Mouse (Mus musculus) forebrain, embryonic 15.5 days (tissue): ENCODE results near the gene Plagl2. TPM values are rescaled to one million over a fixed set of nuclear protein-coding genes. Genes with fewer than 3 reads are reported as not detected.

Source experiments
- ATAC-seq: fragments of 200-750 bp; cut with Nextera tagmentation; replicated peaks from 2 replicates; pipeline ENCODE4 v1.8.0; 2017; ENCODE audit warnings: mild to moderate bottlenecking, moderate TSS enrichment, moderate library complexity
- H3K27ac ChIP-seq: fragments of 300-500 bp; sonication (generic); replicated peaks from 2 replicates; pipeline ENCODE4 v1.5.1; 2015; ENCODE audit warnings: mild to moderate bottlenecking, inconsistent platforms
- H3K27me3 ChIP-seq: fragments of 300-500 bp; sonication (generic); 2 replicates; pipeline ENCODE4 v1.6.1; 2015; ENCODE audit warnings: inconsistent platforms
- H3K36me3 ChIP-seq: fragments of 300-500 bp; sonication (generic); 2 replicates; pipeline ENCODE4 v1.6.1; 2015; ENCODE audit warnings: mild to moderate bottlenecking, inconsistent platforms
- H3K4me1 ChIP-seq: fragments of 300-500 bp; sonication (generic); 2 replicates; pipeline ENCODE4 v1.6.1; 2015; ENCODE audit warnings: inconsistent platforms
- H3K4me2 ChIP-seq: fragments of 300-500 bp; sonication (generic); replicated peaks from 2 replicates; pipeline ENCODE4 v1.6.1; 2015; ENCODE audit warnings: mild to moderate bottlenecking, inconsistent platforms
- H3K4me3 ChIP-seq: fragments of 300-500 bp; sonication (generic); 2 replicates; pipeline ENCODE4 v1.5.1; 2015; ENCODE audit warnings: mild to moderate bottlenecking, inconsistent platforms
- H3K9ac ChIP-seq: fragments of 300-500 bp; sonication (generic); replicated peaks from 2 replicates; pipeline ENCODE4 v1.6.1; 2015; ENCODE audit warnings: mild to moderate bottlenecking, inconsistent platforms
- H3K9me3 ChIP-seq: fragments of 300-500 bp; sonication (generic); 2 replicates; pipeline ENCODE4 v1.6.1; 2016; ENCODE audit warnings: inconsistent platforms
- WGBS: fragments of 180-500 bp; shearing (Covaris S2); methylation state at CpG from one replicate; pipeline ENCODE4 v1.1.7; 2015; ENCODE audit warnings: mixed read lengths; 5-methylcytosine and 5-hydroxymethylcytosine counted together
- polyA plus RNA-seq: library from polyadenylated mRNA; unstranded; fragments of >200 nt; fragmentation: Nextera tagmentation; extraction: Ambion mirVana; gene quantifications from 2 replicates; pipeline ENCODE4 v1.2.1, GENCODE M21; 2015

The Plagl2 gene
- polyA plus RNA-seq, 1 experiment from 2014 or later, result 6.8 TPM

GRCm38 (mm10) chr2:153237193-153237592 lies 4.0 kb downstream of the Plagl2 start:
- H3K27ac ChIP-seq, result no peak overlapping the region
- no peak overlapping the region for H3K4me2 ChIP-seq
- WGBS, result 69% methylated on average over 4 of the region's 4 CpGs
- no peak for ATAC-seq
- H3K9ac ChIP-seq, result no peak overlapping the region
- H3K36me3 ChIP-seq, result peaks cover 33% of the 10 kb centered on the region
- H3K4me1 ChIP-seq, result peaks cover 33% of the 10 kb centered on the region
- no peaks in the 10 kb centered on the region for H3K9me3 ChIP-seq
- no peak overlapping the region for H3K4me3 ChIP-seq
- no peaks in the 10 kb centered on the region for H3K27me3 ChIP-seq

GRCm38 (mm10) chr2:153228523-153228922 lies 12.7 kb downstream of the Plagl2 start:
- Histone ChIP-seq H3K4me2 (no peak overlapping the region), H3K27ac (no peak overlapping the region), H3K4me3 (no peak overlapping the region), H3K27me3 (no peaks in the 10 kb centered on the region), H3K36me3 (peaks cover 55% of the 10 kb centered on the region), H3K9me3 (no peaks in the 10 kb centered on the region), H3K9ac (no peak overlapping the region), H3K4me1 (peaks cover 12% of the 10 kb centered on the region)
- ATAC-seq, result no peak
- 82% methylated on average over 5 of the region's 5 CpGs for WGBS

GRCm38 (mm10) chr2:153227959-153228358 lies 13.3 kb downstream of the Plagl2 start:
- no peak overlapping the region for H3K27ac ChIP-seq
- 98% methylated on average over 4 of the region's 4 CpGs for WGBS
- H3K4me3 ChIP-seq, result no peak overlapping the region
- no peak for ATAC-seq
- no peaks in the 10 kb centered on the region for H3K27me3 ChIP-seq
- no peak overlapping the region for H3K9ac ChIP-seq
- H3K36me3 ChIP-seq, result peaks cover 49% of the 10 kb centered on the region
- H3K4me1 ChIP-seq, result peaks cover 12% of the 10 kb centered on the region
- no peaks in the 10 kb centered on the region for H3K9me3 ChIP-seq
- H3K4me2 ChIP-seq, result no peak overlapping the region

DNA sequence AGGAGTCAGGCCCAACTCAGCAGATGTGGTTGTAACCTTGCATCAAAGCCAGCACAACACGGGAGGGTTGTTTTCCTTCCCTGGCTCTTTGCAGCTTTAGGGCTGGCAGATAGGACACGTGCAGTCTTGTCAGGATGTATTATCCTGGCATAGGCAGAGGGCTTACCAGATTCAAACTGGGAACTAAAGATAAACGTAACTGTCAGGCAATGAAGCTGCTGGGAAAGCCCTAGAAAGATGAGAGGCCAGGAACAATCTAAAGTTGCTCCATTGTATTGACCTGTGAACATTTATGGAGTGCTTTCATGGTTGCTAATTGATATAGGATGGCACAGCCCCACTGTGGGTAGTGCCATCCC lies 15.7 kb downstream of the Plagl2 start:
- peaks cover 12% of the 10 kb centered on the region for H3K4me1 ChIP-seq
- H3K4me3 ChIP-seq, result peak overlapping the region; percentile 68
- no peak; the same call in 1 of the 2 replicates for ATAC-seq
- H3K36me3 ChIP-seq, result peaks cover 31% of the 10 kb centered on the region
- peak overlapping the region; percentile 86; the same call in 1 of the 2 replicates for H3K9ac ChIP-seq
- H3K4me2 ChIP-seq, result peak overlapping the region; percentile 71
- peak overlapping the region; percentile 87 for H3K27ac ChIP-seq
- no peaks in the 10 kb centered on the region for H3K27me3 ChIP-seq
- 6% methylated on average over 3 of the region's 3 CpGs for WGBS
- H3K9me3 ChIP-seq, result no peaks in the 10 kb centered on the region

DNA sequence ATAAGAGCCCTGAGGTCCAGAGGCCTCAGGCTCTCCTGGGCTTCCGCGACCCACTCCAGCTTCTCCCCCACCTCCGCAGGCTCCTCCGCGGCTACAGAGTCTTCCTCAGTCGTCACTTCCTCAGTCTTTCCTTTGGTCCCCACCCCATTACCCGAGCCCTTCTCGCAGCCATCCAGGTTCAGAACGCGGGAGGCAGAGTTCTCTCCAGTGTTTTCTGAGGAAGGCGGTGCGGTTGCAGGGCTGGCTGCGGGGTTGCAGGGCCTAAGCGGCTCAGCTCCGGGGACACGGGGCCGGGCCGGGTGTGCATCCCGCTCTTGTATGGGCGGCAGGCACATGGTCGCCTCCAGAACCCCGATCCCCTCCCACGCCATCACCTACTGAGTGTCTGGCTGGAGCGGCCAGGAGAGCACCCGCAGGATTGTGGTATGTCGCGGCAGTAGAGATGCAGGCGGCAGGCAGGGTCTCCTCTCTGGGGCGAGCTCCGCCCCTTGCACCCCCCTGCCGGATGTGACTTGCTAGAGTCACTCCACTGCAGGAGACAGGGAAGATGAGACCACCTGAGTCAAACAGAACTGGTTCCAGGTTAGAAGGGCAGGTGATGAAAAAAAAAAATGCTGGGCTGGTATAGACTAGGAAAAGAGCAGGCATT lies 16.2 kb downstream of the Plagl2 start, which contains the start of gene Tspyl3:
TSS of gene Tspyl3 (minus strand) at position 496 of the 649 bp plus-strand sequence.
- Histone ChIP-seq H3K4me2 (peak within 1 kb of the TSS; percentile 71), H3K4me1 (peaks cover 12% of the 10 kb centered on the region), H3K27me3 (no peaks in the 10 kb centered on the region), H3K9ac (peak within 1 kb of the TSS; percentile 86), H3K36me3 (peaks cover 26% of the 10 kb centered on the region), H3K9me3 (no peaks in the 10 kb centered on the region), H3K4me3 (peak within 1 kb of the TSS; percentile 68), H3K27ac (peak within 1 kb of the TSS; percentile 87)
- WGBS, result 4% methylated on average over 31 of the region's 31 CpGs
- peak; percentile 91 for ATAC-seq

GRCm38 (mm10) chr2:153222566-153222965 lies 18.7 kb downstream of the Plagl2 start:
- no peak overlapping the region for H3K9ac ChIP-seq
- no peaks in the 10 kb centered on the region for H3K27me3 ChIP-seq
- no peak overlapping the region for H3K4me2 ChIP-seq
- H3K9me3 ChIP-seq, result no peaks in the 10 kb centered on the region
- ATAC-seq, result no peak
- H3K4me1 ChIP-seq, result peaks cover 12% of the 10 kb centered on the region
- H3K4me3 ChIP-seq, result no peak overlapping the region
- 94% methylated on average over 2 of the region's 2 CpGs for WGBS
- H3K36me3 ChIP-seq, result peaks cover 5% of the 10 kb centered on the region; the same call in 1 of the 2 replicates
- no peak overlapping the region for H3K27ac ChIP-seq

GRCm38 (mm10) chr2:153222130-153222529 lies 19.1 kb downstream of the Plagl2 start:
- H3K27ac ChIP-seq, result no peak overlapping the region
- H3K4me1 ChIP-seq, result peaks cover 12% of the 10 kb centered on the region
- H3K4me3 ChIP-seq, result no peak overlapping the region
- no peaks in the 10 kb centered on the region for H3K27me3 ChIP-seq
- 0 out of 2 replicates have a peak, but pooled peaks cover 2% of the 10 kb centered on the region for H3K36me3 ChIP-seq
- ATAC-seq, result no peak
- no peak overlapping the region for H3K4me2 ChIP-seq
- no peak overlapping the region for H3K9ac ChIP-seq
- H3K9me3 ChIP-seq, result no peaks in the 10 kb centered on the region

DNA sequence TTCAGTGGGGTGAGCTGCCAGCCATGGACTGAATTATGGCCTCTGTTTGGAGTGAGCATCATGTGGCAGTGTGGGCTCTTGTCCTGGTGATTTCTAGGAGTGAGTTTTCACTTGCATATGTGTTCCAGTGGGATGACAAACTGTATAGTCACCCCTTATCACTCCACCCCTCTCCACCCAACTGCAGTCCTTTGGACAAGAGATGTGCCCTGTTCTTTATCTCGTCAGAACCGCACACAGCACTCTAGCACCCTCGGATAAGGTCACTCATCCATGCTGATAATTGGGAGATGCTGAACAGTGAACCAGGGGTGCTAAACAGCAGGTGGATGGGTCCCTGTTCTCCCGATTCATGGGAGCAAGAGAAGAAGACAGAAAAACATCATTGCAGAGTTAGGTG lies 19.6 kb downstream of the Plagl2 start:
- no peak for ATAC-seq

DNA sequence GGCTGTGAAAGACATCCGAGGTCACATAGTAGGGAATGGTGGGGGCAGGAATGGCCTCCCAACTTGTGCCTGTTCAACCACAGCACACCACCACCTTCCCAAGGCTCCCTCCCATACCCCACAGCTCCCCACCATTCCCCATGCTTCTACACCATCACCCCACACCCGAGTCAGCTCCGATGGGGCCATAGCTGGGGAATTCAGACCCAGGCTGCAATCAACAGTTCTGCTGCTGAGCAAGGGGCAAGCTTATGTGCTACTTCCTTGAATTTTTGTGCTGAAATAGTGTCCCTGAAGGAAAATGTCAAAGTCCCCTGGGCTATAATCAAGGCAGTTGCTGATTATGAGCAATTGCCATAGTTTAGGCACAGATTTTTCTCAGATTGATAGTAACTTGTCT lies 22.7 kb downstream of the Plagl2 start:
- 0 out of 2 replicates have a peak, but pooled peaks cover 2% of the 10 kb centered on the region for H3K36me3 ChIP-seq
- H3K4me3 ChIP-seq, result no peak overlapping the region
- H3K9ac ChIP-seq, result no peak overlapping the region
- H3K4me1 ChIP-seq, result no peaks in the 10 kb centered on the region
- no peak overlapping the region for H3K27ac ChIP-seq
- H3K4me2 ChIP-seq, result no peak overlapping the region
- no peaks in the 10 kb centered on the region for H3K9me3 ChIP-seq
- no peak for ATAC-seq
- WGBS, result 87% methylated on average over 3 of the region's 3 CpGs
- H3K27me3 ChIP-seq, result no peaks in the 10 kb centered on the region

More for the DNA sequence above, 19.6 kb downstream of the Plagl2 start:
- H3K27ac ChIP-seq, result no peak overlapping the region
- no peaks in the 10 kb centered on the region for H3K27me3 ChIP-seq
- H3K4me2 ChIP-seq, result no peak overlapping the region
- no peak overlapping the region for H3K9ac ChIP-seq
- no peaks in the 10 kb centered on the region for H3K9me3 ChIP-seq
- 89% methylated on average over 4 of the region's 4 CpGs for WGBS
- H3K36me3 ChIP-seq, result 0 out of 2 replicates have a peak, but pooled peaks cover 2% of the 10 kb centered on the region
- peaks cover 12% of the 10 kb centered on the region for H3K4me1 ChIP-seq
- no peak overlapping the region for H3K4me3 ChIP-seq

DNA sequence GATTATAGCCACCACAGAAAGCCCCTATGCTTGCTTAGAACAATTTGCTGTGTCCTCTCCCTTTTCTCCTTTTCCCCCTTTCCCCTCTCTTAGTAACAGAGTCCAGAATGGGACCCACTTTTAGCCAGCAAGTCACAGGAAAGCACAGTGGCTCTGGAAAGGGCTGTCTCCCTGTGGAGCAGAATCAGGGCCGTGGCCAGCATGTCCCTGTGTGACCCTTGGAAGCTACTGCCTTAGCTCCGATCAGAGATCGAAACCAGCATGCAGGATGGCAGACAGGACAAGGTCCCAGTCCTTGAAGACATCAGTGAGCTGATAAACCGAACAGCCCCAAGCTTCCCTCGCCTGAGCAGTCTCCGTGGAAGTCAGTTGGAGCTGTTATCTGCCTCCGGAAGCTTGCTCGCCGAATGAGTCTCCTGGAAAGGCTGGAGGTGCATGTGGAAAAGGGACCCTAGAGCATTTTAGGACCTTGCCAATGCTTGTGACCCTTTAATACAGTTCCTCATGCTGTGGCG lies 23.3 kb downstream of the Plagl2 start:
- Histone ChIP-seq H3K27ac (no peak overlapping the region), H3K4me3 (no peak overlapping the region), H3K4me2 (no peak overlapping the region), H3K27me3 (no peaks in the 10 kb centered on the region), H3K9ac (no peak overlapping the region), H3K36me3 (0 out of 2 replicates have a peak, but pooled peaks cover 2% of the 10 kb centered on the region), H3K9me3 (no peaks in the 10 kb centered on the region), H3K4me1 (no peaks in the 10 kb centered on the region)
- 88% methylated on average over 10 of the region's 10 CpGs for WGBS
- no peak for ATAC-seq

DNA sequence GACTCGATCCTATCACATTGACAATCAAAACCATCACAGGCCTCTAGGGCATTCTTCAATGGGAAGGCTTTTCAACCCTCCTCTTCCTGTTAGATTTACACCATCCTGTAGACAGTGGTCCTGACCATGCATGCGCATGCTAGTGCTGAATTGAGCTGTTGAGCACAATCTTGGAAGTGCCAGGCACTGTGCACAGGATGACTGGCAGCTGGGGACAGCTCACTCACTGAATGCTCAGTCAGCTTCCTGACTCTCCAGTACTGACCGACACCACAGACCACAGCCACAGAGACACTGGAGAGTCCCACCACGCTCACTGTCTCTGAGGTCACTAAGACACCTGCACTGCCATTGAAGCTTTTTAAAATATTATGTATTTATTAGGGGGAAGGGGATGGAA lies 25.8 kb downstream of the Plagl2 start:
- Histone ChIP-seq H3K4me3 (no peak overlapping the region), H3K9ac (no peak overlapping the region), H3K4me1 (no peaks in the 10 kb centered on the region), H3K4me2 (no peak overlapping the region), H3K27me3 (no peaks in the 10 kb centered on the region), H3K9me3 (no peaks in the 10 kb centered on the region), H3K36me3 (no peaks in the 10 kb centered on the region), H3K27ac (no peak overlapping the region)
- ATAC-seq, result no peak
- WGBS, result 89% methylated on average over 4 of the region's 4 CpGs

- no peak for ATAC-seq
- H3K4me2 ChIP-seq, result no peak overlapping the region
- no peaks in the 10 kb centered on the region for H3K27me3 ChIP-seq
- no peak overlapping the region for H3K9ac ChIP-seq
- no peaks in the 10 kb centered on the region for H3K4me1 ChIP-seq
- H3K9me3 ChIP-seq, result no peaks in the 10 kb centered on the region
- H3K4me3 ChIP-seq, result no peak overlapping the region
- WGBS, result 82% methylated on average over 6 of the region's 6 CpGs
- no peak overlapping the region for H3K27ac ChIP-seq
- peaks cover 2% of the 10 kb centered on the region; the same call in 1 of the 2 replicates for H3K36me3 ChIP-seq
Measured at GRCm38 (mm10) chr2:153214771-153215259, 26.4 kb downstream of the Plagl2 start.
